Mouse (Mus musculus) CH12.LX (cell line): ENCODE data around the gene Esyt2. TPM values are rescaled to one million over a fixed set of nuclear protein-coding genes. Genes with fewer than 3 reads are reported as not detected.

ENCODE experiments used
- DNase-seq: peaks from one replicate; pipeline ENCODE4 v3.0.0-alpha.2; 2013; ENCODE audit errors: extremely low read depth
- H3K27ac ChIP-seq: 2 replicates; pipeline ENCODE4 v1.5.1; 2012; ENCODE audit warnings: low read depth, mild to moderate bottlenecking, control low read depth, moderate library complexity; ENCODE audit not compliant: insufficient read depth
- H3K27me3 ChIP-seq: replicated peaks from 2 replicates; pipeline ENCODE3; 2012; ENCODE audit warnings: inconsistent platforms
- H3K36me3 ChIP-seq, 2 experiments: replicated peaks in 1 of 2; 2 replicates each; pipeline versions ENCODE3 to v1.6.1; 2012; ENCODE audit warnings: inconsistent platforms in 1 of 2, low read length in 1 of 2, mild to moderate bottlenecking in 1 of 2, mixed read lengths in 1 of 2, moderate library complexity in 1 of 2; ENCODE audit not compliant: control insufficient read depth in 1 of 2, insufficient read depth in 1 of 2
- H3K4me1 ChIP-seq, 2 experiments: 2 replicates each; pipeline ENCODE4 v1.6.1; 2012; ENCODE audit warnings: inconsistent platforms in 1 of 2, moderate library complexity in 1 of 2; ENCODE audit not compliant: insufficient read depth in 2 of 2, control insufficient read depth in 1 of 2
- H3K4me2 ChIP-seq: 2 replicates; pipeline ENCODE4 v1.6.1; 2012; ENCODE audit warnings: low read depth, mild to moderate bottlenecking, control low read depth; ENCODE audit not compliant: poor library complexity, insufficient read depth, severe bottlenecking
- H3K4me3 ChIP-seq, 3 experiments: fragments of 150-350 bp in 1 of 3; sonication (generic) in 1 of 3; replicated peaks in 1 of 3; 2 replicates each; pipeline versions ENCODE3 to v1.5.1; 2011 to 2012; ENCODE audit warnings: low read depth in 2 of 3, low read length in 2 of 3, mild to moderate bottlenecking in 2 of 3, moderate library complexity in 2 of 3, control low read depth in 1 of 3, improper control_type of control experiment in 1 of 3, inconsistent platforms in 1 of 3, mixed read lengths in 1 of 3; ENCODE audit not compliant: poor library complexity in 1 of 3
- H3K79me2 ChIP-seq: replicated peaks from 2 replicates; pipeline ENCODE4 v1.6.1; 2012; ENCODE audit warnings: mild to moderate bottlenecking, moderate library complexity; ENCODE audit not compliant: control insufficient read depth, poor library complexity, insufficient read depth, severe bottlenecking; ENCODE audit errors: extremely low read depth
- H3K9ac ChIP-seq: 2 replicates; pipeline ENCODE4 v1.6.1; 2012; ENCODE audit warnings: low read depth, mild to moderate bottlenecking, control low read depth, moderate library complexity; ENCODE audit not compliant: insufficient read depth
- H3K9me3 ChIP-seq: replicated peaks from 2 replicates; pipeline ENCODE3; 2012; ENCODE audit warnings: low read length, inconsistent platforms, mixed read lengths
- BHLHE40 ChIP-seq: IDR thresholded peaks from 2 replicates; pipeline ENCODE4 v1.6.1; 2011; ENCODE audit warnings: mild to moderate bottlenecking, low read depth, low read length, improper control_type of control experiment
- CHD1 ChIP-seq: IDR thresholded peaks from 2 replicates; pipeline ENCODE4 v1.6.1; 2012; ENCODE audit warnings: low read depth, low read length, improper control_type of control experiment, inconsistent platforms
- CHD2 ChIP-seq: IDR thresholded peaks from 2 replicates; pipeline ENCODE4 v1.6.1; 2011; ENCODE audit warnings: low read length, improper control_type of control experiment
- ELF1 ChIP-seq: IDR thresholded peaks from 2 replicates; pipeline ENCODE4 v1.6.1; 2014; ENCODE audit warnings: low read depth, mild to moderate bottlenecking, inconsistent platforms, low read length, improper control_type of control experiment
- EP300 ChIP-seq: IDR thresholded peaks from 2 replicates; pipeline ENCODE4 v1.6.1; 2011; ENCODE audit warnings: low read length, improper control_type of control experiment
- ETS1 ChIP-seq: conservative IDR thresholded peaks from 2 replicates; pipeline ENCODE4 v1.6.1; 2012; ENCODE audit warnings: low read depth, mild to moderate bottlenecking, inconsistent platforms, low read length, improper control_type of control experiment, moderate library complexity
- HCFC1 ChIP-seq: IDR thresholded peaks from 2 replicates; pipeline ENCODE4 v1.6.1; 2012; ENCODE audit warnings: low read depth, mild to moderate bottlenecking, inconsistent platforms, low read length, improper control_type of control experiment
- JUN ChIP-seq: IDR thresholded peaks from 2 replicates; pipeline ENCODE4 v1.6.1; 2011; ENCODE audit warnings: low read depth, mild to moderate bottlenecking, low read length, improper control_type of control experiment, moderate library complexity; ENCODE audit not compliant: insufficient read depth
- JUND ChIP-seq: conservative IDR thresholded peaks from 2 replicates; pipeline ENCODE4 v1.6.1; 2011; ENCODE audit warnings: low read depth, low read length, improper control_type of control experiment
- MAFK ChIP-seq: IDR thresholded peaks from 2 replicates; pipeline ENCODE4 v1.6.1; 2011; ENCODE audit warnings: low read length, improper control_type of control experiment; ENCODE audit not compliant: insufficient replicate concordance
- MEF2A ChIP-seq: IDR thresholded peaks from 2 replicates; pipeline ENCODE4 v1.6.1; 2014; ENCODE audit warnings: low read depth, mild to moderate bottlenecking, inconsistent platforms, low read length, improper control_type of control experiment, borderline replicate concordance
- MXI1 ChIP-seq: IDR thresholded peaks from 2 replicates; pipeline ENCODE4 v1.6.1; 2011; ENCODE audit warnings: mild to moderate bottlenecking, low read depth, low read length, improper control_type of control experiment
- POLR2A ChIP-seq: IDR thresholded peaks from 2 replicates; pipeline ENCODE4 v1.6.1; 2011; ENCODE audit warnings: low read depth, mild to moderate bottlenecking, improper control_type of control experiment, low read length
- POLR2AphosphoS2 ChIP-seq: IDR thresholded peaks from 2 replicates; pipeline ENCODE4 v1.6.1; 2011; ENCODE audit warnings: low read depth, low read length, improper control_type of control experiment
- RCOR1 ChIP-seq: conservative IDR thresholded peaks from 2 replicates; pipeline ENCODE4 v1.6.1; 2012; ENCODE audit warnings: low read depth, mild to moderate bottlenecking, inconsistent platforms, low read length, improper control_type of control experiment
- SMC3 ChIP-seq: IDR thresholded peaks from 2 replicates; pipeline ENCODE4 v1.6.1; 2011; ENCODE audit warnings: low read depth, low read length, improper control_type of control experiment
- TBP ChIP-seq: conservative IDR thresholded peaks from 2 replicates; pipeline ENCODE4 v1.6.1; 2011; ENCODE audit warnings: low read depth, low read length, improper control_type of control experiment
- ZKSCAN1 ChIP-seq: IDR thresholded peaks from 2 replicates; pipeline ENCODE4 v1.6.1; 2012; ENCODE audit warnings: low read depth, inconsistent platforms, low read length, improper control_type of control experiment, borderline replicate concordance
- ZMIZ1 ChIP-seq: IDR thresholded peaks from 2 replicates; pipeline ENCODE4 v1.6.1; 2012; ENCODE audit warnings: low read depth, mild to moderate bottlenecking, inconsistent platforms, low read length, improper control_type of control experiment
- ZNF384 ChIP-seq: IDR thresholded peaks from 2 replicates; pipeline ENCODE4 v1.6.1; 2012; ENCODE audit warnings: low read depth, low read length, improper control_type of control experiment, inconsistent platforms
- dilution Hi-C: fragments of 300-500 bp; cut with MboI; formaldehyde crosslinking; loops from 2 replicates; pipeline ENCODE4 v1.14.3; 2020; ENCODE audit warnings: low sequenced_read_pairs; ENCODE audit not compliant: extremely low pct_unique_long_range_greater_than_20kb, extremely low pct_ligation_motif_present
- in situ Hi-C: fragments of 300-500 bp; cut with MboI; formaldehyde crosslinking; loops from 3 replicates; pipeline ENCODE4 v1.14.3; 2019; ENCODE audit warnings: low sequenced_read_pairs, low pct_ligation_motif_present, low pct_unique_long_range_greater_than_20kb, mixed read lengths
- polyA plus RNA-seq: library from polyadenylated mRNA; unstranded; fragments of >175 nt; gene quantifications from 2 replicates; pipeline ENCODE4 v1.2.1, GENCODE M21; 2012; ENCODE audit warnings: low read depth; ENCODE audit not compliant: insufficient read length
- total RNA-seq, 2 experiments: library from RNA; depleted of rRNA; stranded (reverse); fragments of 300-350 nt in 1 of 2; fragments of >200 nt in 1 of 2; gene quantifications; 2 replicates each; pipeline ENCODE4 v1.2.3; 2012 to 2014

The Esyt2 gene
- total and polyA plus RNA-seq, 3 experiments = 6.9 to 12.8 (median 8.2) TPM

GRCm38 (mm10) chr12:116269450-116269849 is 11.5 kb upstream of the Esyt2 start:
- Histone ChIP-seq H3K9ac (no peak overlapping the region), H3K4me2 (no peak overlapping the region)
- dilution Hi-C loops = no loop called here
- TF ChIP-seq RCOR1 (no peak), TBP (no peak), ZMIZ1 (no peak), POLR2AphosphoS2 (no peak), ETS1 (no peak), JUN (no peak), MAFK (no peak), HCFC1 (no peak), JUND (no peak), MEF2A (no peak), EP300 (no peak)
- TF ChIP-seq, all 38 proteins: peak for 0
- in situ Hi-C loops = loop anchor here (25.0 kb wide), 1 partner anchor 318 kb away; no protein-coding TSS in a partner anchor
- Histone ChIP-seq H3K36me3 (no peaks in the 10 kb centered on the region), H3K79me2 (no peaks in the 10 kb centered on the region), H3K9me3 (no peaks in the 10 kb centered on the region), H3K27ac (no peak overlapping the region), H3K27me3 (peaks cover 3% of the 10 kb centered on the region), H3K4me3 (no peak overlapping the region), H3K4me1 (no peaks in the 10 kb centered on the region; a peak in 1 of 4 replicates)
- peak; percentile 21 for DNase-seq

DNA sequence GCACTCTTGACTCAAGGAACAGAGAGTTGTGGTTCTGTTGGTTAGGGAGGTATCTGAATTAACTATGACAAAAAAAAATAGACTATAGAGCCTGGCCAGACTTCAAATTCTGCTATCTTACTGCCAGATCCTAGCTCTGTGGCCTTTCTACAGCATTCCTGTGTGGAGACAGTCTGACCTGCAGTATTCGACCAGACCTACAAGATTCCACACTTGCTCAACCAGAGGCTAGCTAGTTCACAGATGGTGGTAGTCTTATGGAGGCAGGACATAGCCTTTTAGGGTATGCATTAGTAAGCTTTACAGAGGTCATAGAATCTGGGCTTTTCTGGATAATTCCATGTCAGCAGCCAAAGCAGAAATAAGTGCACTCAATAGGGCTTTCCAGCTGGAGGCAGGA is 10.5 kb upstream of the Esyt2 start:
- in situ Hi-C loops = loop anchor here (25.0 kb wide), 1 partner anchor 317 kb away; no protein-coding TSS in a partner anchor
- H3K36me3 ChIP-seq = no peaks in the 10 kb centered on the region
- H3K27me3 ChIP-seq = peaks cover 1% of the 10 kb centered on the region
- H3K27ac ChIP-seq = no peak overlapping the region
- no peak overlapping the region for H3K9ac ChIP-seq
- TF ChIP-seq ELF1 (no peak), MXI1 (no peak), RCOR1 (no peak), ZNF384 (no peak), SMC3 (no peak), CHD1 (no peak), BHLHE40 (no peak), MAFK (no peak), POLR2A (no peak), EP300 (no peak), CHD2 (no peak), ZMIZ1 (no peak), JUND (no peak), ETS1 (no peak), ZKSCAN1 (no peak)
- H3K4me2 ChIP-seq = no peak overlapping the region
- dilution Hi-C loops = no loop called here
- no peaks in the 10 kb centered on the region for H3K9me3 ChIP-seq
- no peak for DNase-seq
- H3K79me2 ChIP-seq = no peaks in the 10 kb centered on the region
- no peak overlapping the region for H3K4me3 ChIP-seq
- no peaks in the 10 kb centered on the region; a peak in 1 of 4 replicates for H3K4me1 ChIP-seq
